Mouse (Mus musculus) ES-E14 (cell line): ENCODE measurements around the gene Ankrd66. TPM values are rescaled to one million over a fixed set of nuclear protein-coding genes. Genes with fewer than 3 reads are reported as not detected.

ENCODE experiments used
- DNase-seq: peaks from one replicate; pipeline ENCODE4 v3.0.0-alpha.2; 2013; ENCODE audit warnings: low read depth, low spot score
- H3K27ac ChIP-seq: 2 replicates; pipeline ENCODE4 v1.5.1; 2012; ENCODE audit warnings: low read depth, mild to moderate bottlenecking, low read length, moderate library complexity, mixed read lengths; ENCODE audit not compliant: poor library complexity, insufficient read depth, severe bottlenecking
- H3K36me3 ChIP-seq: 2 replicates; pipeline ENCODE4 v1.6.1; 2012; ENCODE audit warnings: mild to moderate bottlenecking, low read length, moderate library complexity, mixed read lengths; ENCODE audit not compliant: control insufficient read depth, poor library complexity, insufficient read depth, severe bottlenecking
- H3K4me1 ChIP-seq, 2 experiments: fragments of 150-350 bp in 1 of 2; sonication (generic) in 1 of 2; 2 replicates each; pipeline ENCODE4 v1.6.1; 2012; ENCODE audit warnings: low read length in 2 of 2, mild to moderate bottlenecking in 1 of 2, mixed read lengths in 1 of 2; ENCODE audit not compliant: control insufficient read depth in 2 of 2, insufficient read depth in 2 of 2, poor library complexity in 1 of 2
- H3K4me3 ChIP-seq, 2 experiments: fragments of 150-350 bp in 1 of 2; sonication (generic) in 1 of 2; 2 replicates each; pipeline ENCODE4 v1.5.1; 2012; ENCODE audit warnings: low read length in 2 of 2, low read depth in 1 of 2, mild to moderate bottlenecking in 1 of 2, mixed read lengths in 1 of 2; ENCODE audit not compliant: insufficient read depth in 1 of 2, poor library complexity in 1 of 2, severe bottlenecking in 1 of 2
- H3K9ac ChIP-seq: 2 replicates; pipeline ENCODE4 v1.6.1; 2012; ENCODE audit warnings: low read depth, mild to moderate bottlenecking, low read length, mixed read lengths; ENCODE audit not compliant: poor library complexity, insufficient read depth, severe bottlenecking
- H3K9me3 ChIP-seq: fragments of 150-350 bp; sonication (generic); 2 replicates; pipeline ENCODE4 v1.6.1; 2012; ENCODE audit warnings: low read depth, mild to moderate bottlenecking, low read length; ENCODE audit not compliant: control insufficient read depth, insufficient read depth
- CHD2 ChIP-seq: IDR thresholded peaks from 2 replicates; pipeline ENCODE4 v1.6.1; 2014; ENCODE audit warnings: mild to moderate bottlenecking, low read depth, low read length, inconsistent platforms
- HCFC1 ChIP-seq: IDR thresholded peaks from 2 replicates; pipeline ENCODE4 v1.6.1; 2012; ENCODE audit warnings: low read length, inconsistent platforms, borderline replicate concordance; ENCODE audit not compliant: insufficient read depth
- MAFK ChIP-seq: IDR thresholded peaks from 2 replicates; pipeline ENCODE4 v1.6.1; 2014; ENCODE audit warnings: mild to moderate bottlenecking, low read depth, low read length, inconsistent platforms; ENCODE audit not compliant: insufficient read depth
- ZC3H11A ChIP-seq: IDR thresholded peaks from 2 replicates; pipeline ENCODE4 v1.6.1; 2012; ENCODE audit warnings: low read depth, mild to moderate bottlenecking, inconsistent platforms, low read length, borderline replicate concordance
- ZNF384 ChIP-seq: IDR thresholded peaks from 2 replicates; pipeline ENCODE4 v1.6.1; 2012; ENCODE audit warnings: low read depth, low read length, inconsistent platforms
- in situ Hi-C, 2 experiments: fragments of 600-800 bp; cut with MboI; formaldehyde crosslinking; loops; one replicate each; pipeline ENCODE4 v1.15.1; 2025; ENCODE audit warnings: low sequenced_read_pairs in 2 of 2, inconsistent platforms in 1 of 2; ENCODE audit not compliant: unreplicated experiment in 2 of 2
- total RNA-seq: library from RNA; depleted of rRNA; stranded (reverse); fragments of 300-350 nt; gene quantifications from 2 replicates; pipeline ENCODE4 v1.2.3, GENCODE M21; 2012; rRNA removed

The Ankrd66 gene
- total RNA-seq = not detected in 2 replicates

GRCm38 (mm10) chr17:43543539-43543938, at the start of gene Ankrd66:
TSS of gene Ankrd66 (minus strand) at chr17:43543639.
- no peak within 1 kb of the TSS for H3K27ac ChIP-seq
- H3K9ac ChIP-seq = no peak within 1 kb of the TSS
- H3K9me3 ChIP-seq = no peaks in the 10 kb centered on the region
- TF ChIP-seq ZNF384 (no peak), CHD2 (no peak), MAFK (no peak), ZC3H11A (no peak), HCFC1 (no peak)
- DNase-seq = no peak
- no peaks in the 10 kb centered on the region for H3K36me3 ChIP-seq
- in situ Hi-C loops = no loop called here
- H3K4me3 ChIP-seq = no peak within 1 kb of the TSS
- H3K4me1 ChIP-seq = no peaks in the 10 kb centered on the region

- Histone ChIP-seq H3K9me3 (no peaks in the 10 kb centered on the region), H3K36me3 (no peaks in the 10 kb centered on the region), H3K4me1 (peaks cover 2 to 8% of the 10 kb centered on the region in 2 experiments; a peak in 1 of 4 replicates), H3K4me3 (no peak overlapping the region), H3K9ac (no peak overlapping the region), H3K27ac (no peak overlapping the region)
- in situ Hi-C loops = no loop called here
- TF ChIP-seq MAFK = no peak
- no peak for TF ChIP-seq HCFC1
- no peak for TF ChIP-seq CHD2
- TF ChIP-seq ZC3H11A = no peak
- no peak for TF ChIP-seq ZNF384
- no peak for DNase-seq
These were observed 49.2 kb upstream of the Ankrd66 start for GRCm38 (mm10) chr17:43592296-43593291.

- no peak for TF ChIP-seq MAFK
- TF ChIP-seq HCFC1 = no peak
- no peak for TF ChIP-seq CHD2
- TF ChIP-seq ZNF384 = no peak
- no peak for TF ChIP-seq ZC3H11A
- H3K9me3 ChIP-seq = no peaks in the 10 kb centered on the region
- in situ Hi-C loops = no loop called here
- no peak for DNase-seq
- peaks cover 2 to 8% of the 10 kb centered on the region in 2 experiments; a peak in 1 of 4 replicates for H3K4me1 ChIP-seq
- H3K4me3 ChIP-seq = no peak overlapping the region
- no peaks in the 10 kb centered on the region for H3K36me3 ChIP-seq
- no peak overlapping the region for H3K27ac ChIP-seq
- H3K9ac ChIP-seq = no peak overlapping the region
These were observed 47.1 kb upstream of the Ankrd66 start for GRCm38 (mm10) chr17:43590531-43590930.

GRCm38 (mm10) chr17:43589750-43590149, 46.3 kb upstream of the Ankrd66 start:
- H3K27ac ChIP-seq = no peak overlapping the region
- in situ Hi-C loops = no loop called here
- TF ChIP-seq HCFC1 = no peak
- no peak for TF ChIP-seq CHD2
- TF ChIP-seq ZNF384 = no peak
- H3K9ac ChIP-seq = no peak overlapping the region
- DNase-seq = no peak
- no peaks in the 10 kb centered on the region for H3K9me3 ChIP-seq
- peaks cover 2 to 8% of the 10 kb centered on the region in 2 experiments; a peak in 1 of 4 replicates for H3K4me1 ChIP-seq
- H3K4me3 ChIP-seq = no peak overlapping the region
- H3K36me3 ChIP-seq = no peaks in the 10 kb centered on the region

- no peak for DNase-seq
- no peak overlapping the region for H3K4me3 ChIP-seq
- H3K9ac ChIP-seq = no peak overlapping the region
- H3K9me3 ChIP-seq = no peaks in the 10 kb centered on the region
- H3K27ac ChIP-seq = no peak overlapping the region
- no peaks in the 10 kb centered on the region for H3K36me3 ChIP-seq
- TF ChIP-seq ZC3H11A (no peak), ZNF384 (no peak), HCFC1 (no peak), CHD2 (no peak), MAFK (no peak)
- in situ Hi-C loops = no loop called here
- 0 out of 4 replicates have a peak, but pooled peaks cover 0 to 3% of the 10 kb centered on the region in 2 experiments for H3K4me1 ChIP-seq
These were observed 43.8 kb upstream of the Ankrd66 start for GRCm38 (mm10) chr17:43587278-43587677.
